Mouse (Mus musculus): ENCODE data around the gene Adprm. TPM values are rescaled to one million over a fixed set of nuclear protein-coding genes. Genes with fewer than 3 reads are reported as not detected.
"Not testable (repeated sequence)": the region's sequence is repeated elsewhere in the genome, so short reads cannot be mapped to it uniquely, and the experiment has no call there.

Gene Adprm
- polyA plus RNA-seq, 1 experiment from 2014 or later: 20.4 TPM

- H3K4me3 ChIP-seq (ENCODE audit: control insufficient read depth in 1 of 2, insufficient read depth in 1 of 2, low read depth in 1 of 2, low read length in 2 of 2); H3K4me1 ChIP-seq (ENCODE audit: control insufficient read depth in 2 of 2, insufficient read depth in 2 of 2, low read length in 2 of 2); H3K36me3 ChIP-seq (ENCODE audit: control insufficient read depth, insufficient read depth, low read length); H3K9me3 ChIP-seq (ENCODE audit: control insufficient read depth, low read length); H3K4me2 ChIP-seq (ENCODE audit: low read length); H3K27me3 ChIP-seq (ENCODE audit: control insufficient read depth, insufficient read depth, low read length); H3K27ac ChIP-seq (replicated peaks in 1 of 2; ENCODE audit: control insufficient read depth in 1 of 2, insufficient read depth in 1 of 2, low read depth in 2 of 2, low read length in 2 of 2); H3K9ac ChIP-seq (ENCODE audit: low read length); ATAC-seq (ENCODE audit: insufficient number of reproducible peaks, insufficient read depth, low FRiP score, low read depth): not testable (repeated sequence)
- WGBS: 43% methylated on average over 1 of the region's 1 CpGs
Observed at GRCm38 (mm10) chr11:67023191-67023590, 29.2 kb downstream of the Adprm start.

- Histone ChIP-seq H3K27me3 (ENCODE audit: control insufficient read depth, insufficient read depth, low read length) (0 out of 2 replicates have a peak, but pooled peaks cover 4% of the 10 kb centered on the region), H3K9ac (ENCODE audit: low read length) (no peak overlapping the region), H3K4me2 (ENCODE audit: low read length) (no peak overlapping the region), H3K27ac (replicated peaks in 1 of 2; ENCODE audit: control insufficient read depth in 1 of 2, insufficient read depth in 1 of 2, low read depth in 2 of 2, low read length in 2 of 2) (no peak overlapping the region), H3K4me3 (ENCODE audit: control insufficient read depth in 1 of 2, insufficient read depth in 1 of 2, low read depth in 1 of 2, low read length in 2 of 2) (no peak overlapping the region), H3K36me3 (ENCODE audit: control insufficient read depth, insufficient read depth, low read length) (no peaks in the 10 kb centered on the region), H3K9me3 (ENCODE audit: control insufficient read depth, low read length) (no peaks in the 10 kb centered on the region), H3K4me1 (ENCODE audit: control insufficient read depth in 2 of 2, insufficient read depth in 2 of 2, low read length in 2 of 2) (peaks cover 2 to 4% of the 10 kb centered on the region in 2 experiments; a peak in 3 of 4 replicates)
- no peak for ATAC-seq (ENCODE audit: insufficient number of reproducible peaks, insufficient read depth, low FRiP score, low read depth)
- WGBS: 69% methylated on average over 13 of the region's 13 CpGs
Observed at GRCm38 (mm10) chr11:67022354-67023115, 29.9 kb downstream of the Adprm start.

- Histone ChIP-seq H3K27ac (replicated peaks in 1 of 2; ENCODE audit: control insufficient read depth in 1 of 2, insufficient read depth in 1 of 2, low read depth in 2 of 2, low read length in 2 of 2) (no peak overlapping the region), H3K4me2 (ENCODE audit: low read length) (peak overlapping the region; percentile 57), H3K9me3 (ENCODE audit: control insufficient read depth, low read length) (no peaks in the 10 kb centered on the region), H3K4me3 (ENCODE audit: control insufficient read depth in 1 of 2, insufficient read depth in 1 of 2, low read depth in 1 of 2, low read length in 2 of 2) (peak overlapping the region in 1 of 2 experiments; percentile 2; a peak in 2 of 4 replicates), H3K4me1 (ENCODE audit: control insufficient read depth in 2 of 2, insufficient read depth in 2 of 2, low read length in 2 of 2) (peaks cover 2 to 4% of the 10 kb centered on the region in 2 experiments; a peak in 3 of 4 replicates), H3K27me3 (ENCODE audit: control insufficient read depth, insufficient read depth, low read length) (0 out of 2 replicates have a peak, but pooled peaks cover 4% of the 10 kb centered on the region), H3K36me3 (ENCODE audit: control insufficient read depth, insufficient read depth, low read length) (no peaks in the 10 kb centered on the region), H3K9ac (ENCODE audit: low read length) (0 out of 2 replicates have a peak overlapping the region, but pooled peaks have one; percentile 17)
- WGBS: under 1% methylated on average over 12 of the region's 12 CpGs
- ATAC-seq (ENCODE audit: insufficient number of reproducible peaks, insufficient read depth, low FRiP score, low read depth): no peak
Observed at GRCm38 (mm10) chr11:67020948-67021347, 31.4 kb downstream of the Adprm start.

- Histone ChIP-seq H3K27me3 (ENCODE audit: control insufficient read depth, insufficient read depth, low read length) (0 out of 2 replicates have a peak, but pooled peaks cover 4% of the 10 kb centered on the region), H3K36me3 (ENCODE audit: control insufficient read depth, insufficient read depth, low read length) (no peaks in the 10 kb centered on the region), H3K9ac (ENCODE audit: low read length) (no peak overlapping the region), H3K9me3 (ENCODE audit: control insufficient read depth, low read length) (no peaks in the 10 kb centered on the region), H3K4me2 (ENCODE audit: low read length) (no peak overlapping the region), H3K4me1 (ENCODE audit: control insufficient read depth in 2 of 2, insufficient read depth in 2 of 2, low read length in 2 of 2) (peaks cover 0 to 4% of the 10 kb centered on the region in 2 experiments; a peak in 1 of 4 replicates), H3K27ac (replicated peaks in 1 of 2; ENCODE audit: control insufficient read depth in 1 of 2, insufficient read depth in 1 of 2, low read depth in 2 of 2, low read length in 2 of 2) (no peak overlapping the region), H3K4me3 (ENCODE audit: control insufficient read depth in 1 of 2, insufficient read depth in 1 of 2, low read depth in 1 of 2, low read length in 2 of 2) (no peak overlapping the region)
- no peak for ATAC-seq (ENCODE audit: insufficient number of reproducible peaks, insufficient read depth, low FRiP score, low read depth)
- WGBS: 53% methylated on average over 7 of the region's 7 CpGs
Observed at GRCm38 (mm10) chr11:67019711-67020475, 32.5 kb downstream of the Adprm start.

- H3K4me2 ChIP-seq (ENCODE audit: low read length): no peak overlapping the region
- WGBS: 20% methylated on average over 12 of the region's 12 CpGs
Observed at GRCm38 (mm10) chr11:67017801-67018591, 34.4 kb downstream of the Adprm start.

GRCm38 (mm10) chr11:67011635-67012034, 40.8 kb downstream of the Adprm start:
- Histone ChIP-seq H3K4me2 (ENCODE audit: low read length) (no peak overlapping the region), H3K27me3 (ENCODE audit: control insufficient read depth, insufficient read depth, low read length) (no peaks in the 10 kb centered on the region), H3K9me3 (ENCODE audit: control insufficient read depth, low read length) (no peaks in the 10 kb centered on the region), H3K4me1 (ENCODE audit: control insufficient read depth in 2 of 2, insufficient read depth in 2 of 2, low read length in 2 of 2) (peaks cover 7 to 12% of the 10 kb centered on the region in 2 experiments; a peak in 3 of 4 replicates), H3K4me3 (ENCODE audit: control insufficient read depth in 1 of 2, insufficient read depth in 1 of 2, low read depth in 1 of 2, low read length in 2 of 2) (no peak overlapping the region), H3K36me3 (ENCODE audit: control insufficient read depth, insufficient read depth, low read length) (no peaks in the 10 kb centered on the region), H3K9ac (ENCODE audit: low read length) (no peak overlapping the region), H3K27ac (replicated peaks in 1 of 2; ENCODE audit: control insufficient read depth in 1 of 2, insufficient read depth in 1 of 2, low read depth in 2 of 2, low read length in 2 of 2) (no peak overlapping the region)
- no peak for ATAC-seq (ENCODE audit: insufficient number of reproducible peaks, insufficient read depth, low FRiP score, low read depth)
- WGBS: 67% methylated on average over 4 of the region's 4 CpGs

More at GRCm38 (mm10) chr11:67017801-67018591, 34.4 kb downstream of the Adprm start:
- H3K27ac ChIP-seq (replicated peaks in 1 of 2; ENCODE audit: control insufficient read depth in 1 of 2, insufficient read depth in 1 of 2, low read depth in 2 of 2, low read length in 2 of 2): no peak overlapping the region
- H3K4me1 ChIP-seq (ENCODE audit: control insufficient read depth in 2 of 2, insufficient read depth in 2 of 2, low read length in 2 of 2): peaks cover 0 to 4% of the 10 kb centered on the region in 2 experiments; a peak in 1 of 4 replicates
- H3K4me3 ChIP-seq (ENCODE audit: control insufficient read depth in 1 of 2, insufficient read depth in 1 of 2, low read depth in 1 of 2, low read length in 2 of 2): no peak overlapping the region
- H3K9ac ChIP-seq (ENCODE audit: low read length): no peak overlapping the region
- no peaks in the 10 kb centered on the region for H3K9me3 ChIP-seq (ENCODE audit: control insufficient read depth, low read length)
- ATAC-seq (ENCODE audit: insufficient number of reproducible peaks, insufficient read depth, low FRiP score, low read depth): no peak
- H3K36me3 ChIP-seq (ENCODE audit: control insufficient read depth, insufficient read depth, low read length): no peaks in the 10 kb centered on the region
- H3K27me3 ChIP-seq (ENCODE audit: control insufficient read depth, insufficient read depth, low read length): 0 out of 2 replicates have a peak, but pooled peaks cover 4% of the 10 kb centered on the region

GRCm38 (mm10) chr11:67010430-67010829, 42.0 kb downstream of the Adprm start:
- Histone ChIP-seq H3K4me3 (ENCODE audit: control insufficient read depth in 1 of 2, insufficient read depth in 1 of 2, low read depth in 1 of 2, low read length in 2 of 2) (no peak overlapping the region), H3K4me1 (ENCODE audit: control insufficient read depth in 2 of 2, insufficient read depth in 2 of 2, low read length in 2 of 2) (peaks cover 7 to 12% of the 10 kb centered on the region in 2 experiments; a peak in 3 of 4 replicates), H3K27ac (replicated peaks in 1 of 2; ENCODE audit: control insufficient read depth in 1 of 2, insufficient read depth in 1 of 2, low read depth in 2 of 2, low read length in 2 of 2) (no peak overlapping the region), H3K9ac (ENCODE audit: low read length) (peak overlapping the region; percentile 38; the same call in 1 of the 2 replicates), H3K4me2 (ENCODE audit: low read length) (peak overlapping the region; percentile 37; the same call in 1 of the 2 replicates), H3K9me3 (ENCODE audit: control insufficient read depth, low read length) (no peaks in the 10 kb centered on the region), H3K27me3 (ENCODE audit: control insufficient read depth, insufficient read depth, low read length) (no peaks in the 10 kb centered on the region), H3K36me3 (ENCODE audit: control insufficient read depth, insufficient read depth, low read length) (no peaks in the 10 kb centered on the region)
- 7% methylated on average over 8 of the region's 8 CpGs for WGBS
- no peak for ATAC-seq (ENCODE audit: insufficient number of reproducible peaks, insufficient read depth, low FRiP score, low read depth)
